Mouse (Mus musculus): ENCODE measurements around the gene Gm9903. TPM values are rescaled to one million over a fixed set of nuclear protein-coding genes. Genes with fewer than 3 reads are reported as not detected.

Gm9903 gene
- total and polyA plus RNA-seq, 2 experiments, result 0.06 to 0.09 TPM

DNA sequence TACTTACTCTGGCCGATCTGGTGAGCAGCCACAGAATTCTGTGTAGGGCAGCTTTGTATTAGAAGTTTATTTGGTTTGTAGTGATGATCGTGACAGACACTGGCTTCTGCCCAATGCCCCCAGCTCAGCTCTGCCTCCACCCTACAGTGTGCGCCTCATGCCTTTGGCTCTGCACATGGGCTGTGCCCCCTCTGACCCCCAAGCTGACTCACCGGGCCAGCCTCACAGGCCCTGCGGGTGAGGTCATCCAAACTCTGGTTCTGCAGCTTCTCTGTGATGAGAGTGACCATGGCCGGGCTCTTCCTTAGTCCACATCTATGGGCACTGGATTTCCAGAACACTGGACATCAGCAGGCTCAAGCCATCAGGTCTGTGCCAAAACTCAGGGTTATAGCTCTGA lies 15.3 kb upstream of the Gm9903 start:
- Histone ChIP-seq H3K79me2 (ENCODE audit: control insufficient read depth, insufficient read depth, low read length) (peaks cover 15% of the 10 kb centered on the region; the same call in 1 of the 2 replicates), H3K4me3 (ENCODE audit: insufficient read depth, low read depth, low read length) (no peak overlapping the region), H3K9ac (ENCODE audit: low read depth, low read length) (no peak overlapping the region), H3K4me1 (ENCODE audit: control insufficient read depth, insufficient read depth, low read length) (peaks cover 2% of the 10 kb centered on the region; the same call in 1 of the 2 replicates), H3K27me3 (ENCODE audit: control insufficient read depth, insufficient read depth, low read length) (no peaks in the 10 kb centered on the region), H3K27ac (replicated peaks; ENCODE audit: insufficient read depth, low read depth, low read length) (no peak overlapping the region), H3K36me3 (ENCODE audit: control insufficient read depth, insufficient read depth, low read length) (peaks cover 20% of the 10 kb centered on the region)
- 79% methylated on average over 6 of the region's 6 CpGs for WGBS
- no peak for DNase-seq (ENCODE audit: extremely low read depth, low read depth, low spot score)
- TF ChIP-seq POLR2A (IDR thresholded peaks at IDR 0.05; ENCODE audit: extremely low read depth, insufficient read depth, low read length) (no peak), CTCF (IDR thresholded peaks at IDR 0.05; ENCODE audit: low read depth, low read length) (no peak)

DNA sequence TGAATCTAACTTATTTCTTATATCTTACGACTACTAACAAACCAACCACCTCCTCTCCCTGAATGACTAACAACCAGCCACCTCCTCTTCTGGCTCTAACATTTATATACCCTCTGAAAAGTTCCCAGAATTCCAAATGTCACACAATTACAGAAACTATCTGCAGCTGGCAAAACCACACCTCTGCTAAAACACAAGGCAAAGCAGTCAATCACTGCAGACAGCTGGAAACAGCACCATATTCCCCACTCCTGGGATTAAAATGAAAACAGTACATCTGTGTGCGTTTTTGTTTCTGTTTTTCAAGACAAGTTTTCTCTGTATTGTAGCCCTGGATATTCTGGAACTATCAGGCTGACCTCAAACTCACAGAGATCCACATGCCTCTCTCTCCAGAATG lies 7.1 kb upstream of the Gm9903 start:
- Histone ChIP-seq H3K9ac (ENCODE audit: low read depth, low read length) (no peak overlapping the region), H3K27me3 (ENCODE audit: control insufficient read depth, insufficient read depth, low read length) (no peaks in the 10 kb centered on the region), H3K36me3 (ENCODE audit: control insufficient read depth, insufficient read depth, low read length) (peaks cover 9% of the 10 kb centered on the region; the same call in 1 of the 2 replicates), H3K4me3 (ENCODE audit: insufficient read depth, low read depth, low read length) (no peak overlapping the region), H3K4me1 (ENCODE audit: control insufficient read depth, insufficient read depth, low read length) (peaks cover 3% of the 10 kb centered on the region), H3K79me2 (ENCODE audit: control insufficient read depth, insufficient read depth, low read length) (peaks cover 42% of the 10 kb centered on the region), H3K27ac (replicated peaks; ENCODE audit: insufficient read depth, low read depth, low read length) (no peak overlapping the region)
- 92% methylated on average over 2 of the region's 2 CpGs for WGBS
- DNase-seq (ENCODE audit: extremely low read depth, low read depth, low spot score), result no peak
- TF ChIP-seq CTCF (IDR thresholded peaks at IDR 0.05; ENCODE audit: low read depth, low read length) (no peak), POLR2A (IDR thresholded peaks at IDR 0.05; ENCODE audit: extremely low read depth, insufficient read depth, low read length) (no peak)

GRCm38 (mm10) chr5:33623766-33624165 lies 6.0 kb upstream of the Gm9903 start:
- TF ChIP-seq CTCF (IDR thresholded peaks at IDR 0.05; ENCODE audit: low read depth, low read length), result no peak
- TF ChIP-seq POLR2A (IDR thresholded peaks at IDR 0.05; ENCODE audit: extremely low read depth, insufficient read depth, low read length), result no peak
- no peak overlapping the region for H3K27ac ChIP-seq (replicated peaks; ENCODE audit: insufficient read depth, low read depth, low read length)
- no peak overlapping the region for H3K4me3 ChIP-seq (ENCODE audit: insufficient read depth, low read depth, low read length)
- H3K4me1 ChIP-seq (ENCODE audit: control insufficient read depth, insufficient read depth, low read length), result peaks cover 11% of the 10 kb centered on the region
- H3K79me2 ChIP-seq (ENCODE audit: control insufficient read depth, insufficient read depth, low read length), result peaks cover 39% of the 10 kb centered on the region
- H3K27me3 ChIP-seq (ENCODE audit: control insufficient read depth, insufficient read depth, low read length), result no peaks in the 10 kb centered on the region
- DNase-seq (ENCODE audit: extremely low read depth, low read depth, low spot score), result no peak
- 82% methylated on average over 3 of the region's 3 CpGs for WGBS
- no peak overlapping the region for H3K9ac ChIP-seq (ENCODE audit: low read depth, low read length)
- H3K36me3 ChIP-seq (ENCODE audit: control insufficient read depth, insufficient read depth, low read length), result peaks cover 7% of the 10 kb centered on the region; the same call in 1 of the 2 replicates

DNA sequence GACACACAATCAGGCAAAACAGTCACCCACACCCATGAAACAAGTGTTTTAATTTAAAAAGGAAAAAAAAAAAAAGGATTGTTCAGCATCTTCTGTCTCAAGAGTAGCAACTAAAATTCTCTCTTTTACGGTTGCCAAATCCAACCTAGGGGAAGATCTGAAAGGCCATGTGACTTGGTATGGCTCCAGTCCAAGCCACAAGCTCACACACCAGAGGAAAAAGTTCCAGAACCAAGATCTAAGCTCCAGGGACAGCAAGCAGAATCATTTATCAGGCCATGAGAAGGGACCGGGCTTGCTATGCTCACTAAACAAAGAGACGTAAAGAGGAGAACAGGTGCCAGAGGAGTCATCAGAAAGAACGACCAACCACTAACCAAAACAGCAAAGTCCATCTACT lies 1.8 kb upstream of the Gm9903 start:
- peak overlapping the region; percentile 81 for H3K4me3 ChIP-seq (ENCODE audit: insufficient read depth, low read depth, low read length)
- H3K4me1 ChIP-seq (ENCODE audit: control insufficient read depth, insufficient read depth, low read length), result peaks cover 15% of the 10 kb centered on the region
- peaks cover 7% of the 10 kb centered on the region; the same call in 1 of the 2 replicates for H3K36me3 ChIP-seq (ENCODE audit: control insufficient read depth, insufficient read depth, low read length)
- 0 out of 2 replicates have a peak overlapping the region, but pooled peaks have one; percentile 31 for H3K27ac ChIP-seq (replicated peaks; ENCODE audit: insufficient read depth, low read depth, low read length)
- peaks cover 24% of the 10 kb centered on the region for H3K79me2 ChIP-seq (ENCODE audit: control insufficient read depth, insufficient read depth, low read length)
- WGBS, result 3% methylated on average over 4 of the region's 4 CpGs
- H3K9ac ChIP-seq (ENCODE audit: low read depth, low read length), result no peak overlapping the region
- peak; percentile 69 for DNase-seq (ENCODE audit: extremely low read depth, low read depth, low spot score)
- no peaks in the 10 kb centered on the region for H3K27me3 ChIP-seq (ENCODE audit: control insufficient read depth, insufficient read depth, low read length)
- TF ChIP-seq CTCF (IDR thresholded peaks at IDR 0.05; ENCODE audit: low read depth, low read length), result no peak
- no peak for TF ChIP-seq POLR2A (IDR thresholded peaks at IDR 0.05; ENCODE audit: extremely low read depth, insufficient read depth, low read length)

GRCm38 (mm10) chr5:33628820-33629300 lies 865 bp upstream of the Gm9903 start:
- TF ChIP-seq POLR2A (IDR thresholded peaks at IDR 0.05; ENCODE audit: extremely low read depth, insufficient read depth, low read length) (0 out of 2 replicates have a peak, but pooled peaks have one; percentile 9), CTCF (IDR thresholded peaks at IDR 0.05; ENCODE audit: low read depth, low read length) (no peak)
- 1% methylated on average over 24 of the region's 24 CpGs for WGBS
- peak overlapping the region; percentile 61 for H3K27ac ChIP-seq (replicated peaks; ENCODE audit: insufficient read depth, low read depth, low read length)
- H3K9ac ChIP-seq (ENCODE audit: low read depth, low read length), result peak overlapping the region; percentile 89
- DNase-seq (ENCODE audit: extremely low read depth, low read depth, low spot score), result peak; percentile 54
- peaks cover 15% of the 10 kb centered on the region for H3K79me2 ChIP-seq (ENCODE audit: control insufficient read depth, insufficient read depth, low read length)
- peaks cover 2% of the 10 kb centered on the region; the same call in 1 of the 2 replicates for H3K36me3 ChIP-seq (ENCODE audit: control insufficient read depth, insufficient read depth, low read length)
- no peaks in the 10 kb centered on the region for H3K27me3 ChIP-seq (ENCODE audit: control insufficient read depth, insufficient read depth, low read length)
- peak overlapping the region; percentile 81 for H3K4me3 ChIP-seq (ENCODE audit: insufficient read depth, low read depth, low read length)
- peaks cover 15% of the 10 kb centered on the region for H3K4me1 ChIP-seq (ENCODE audit: control insufficient read depth, insufficient read depth, low read length)

DNA sequence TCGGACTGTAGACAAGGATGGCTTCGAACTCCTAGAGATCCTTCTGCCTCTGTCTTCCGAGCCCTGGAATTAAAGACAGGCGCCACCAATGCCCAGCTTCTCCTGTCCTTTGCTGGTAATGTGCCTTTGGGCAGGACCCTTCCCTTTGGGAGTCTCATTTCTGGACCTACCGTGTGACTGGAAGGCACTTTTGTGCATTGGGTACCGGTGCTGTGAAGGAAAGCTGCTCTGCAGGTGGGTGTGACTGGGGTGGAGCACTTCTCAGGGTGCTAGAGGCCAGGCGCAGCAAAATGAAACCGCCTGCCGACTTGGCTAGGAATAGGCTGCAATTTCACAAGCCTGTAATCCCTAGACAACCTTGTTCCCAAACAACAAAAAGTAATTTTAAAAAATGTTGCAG lies 336 bp downstream of the Gm9903 start:
- WGBS, result 2% methylated on average over 9 of the region's 9 CpGs
- Histone ChIP-seq H3K27me3 (ENCODE audit: control insufficient read depth, insufficient read depth, low read length) (no peaks in the 10 kb centered on the region), H3K27ac (replicated peaks; ENCODE audit: insufficient read depth, low read depth, low read length) (peak overlapping the region; percentile 13), H3K79me2 (ENCODE audit: control insufficient read depth, insufficient read depth, low read length) (peaks cover 9% of the 10 kb centered on the region), H3K4me1 (ENCODE audit: control insufficient read depth, insufficient read depth, low read length) (peaks cover 15% of the 10 kb centered on the region), H3K36me3 (ENCODE audit: control insufficient read depth, insufficient read depth, low read length) (no peaks in the 10 kb centered on the region), H3K4me3 (ENCODE audit: insufficient read depth, low read depth, low read length) (peak overlapping the region; percentile 39), H3K9ac (ENCODE audit: low read depth, low read length) (peak overlapping the region; percentile 47)
- DNase-seq (ENCODE audit: extremely low read depth, low read depth, low spot score), result peak; percentile 65
- no peak for TF ChIP-seq CTCF (IDR thresholded peaks at IDR 0.05; ENCODE audit: low read depth, low read length)
- TF ChIP-seq POLR2A (IDR thresholded peaks at IDR 0.05; ENCODE audit: extremely low read depth, insufficient read depth, low read length), result no peak
